In genomic region chr2:24762446-24762960, GRCm38 (mm10) we compare ENCODE assay signal across 8 mouse cellular contexts. TPM values are rescaled to one million over a fixed set of nuclear protein-coding genes. Genes with fewer than 3 reads are reported as not detected.
DNase-seq lines count a peak whose midpoint lies in the region; ATAC-seq lines count a peak whose summit lies in the region.

No protein-coding gene starts in this region.

- H3K36me3 ChIP-seq in liver, embryonic 11.5 days (ENCODE audit: control insufficient read depth, insufficient read depth, low read length): no peaks in the 10 kb centered on the region
- 0 out of 2 replicates have a peak, but pooled peaks cover 9% of the 10 kb centered on the region for H3K36me3 ChIP-seq in neural tube, embryonic 15.5 days

- DNase-seq in liver, embryonic 11.5 days (ENCODE audit: low spot score): peak; percentile 36
- no peak for DNase-seq in liver
- DNase-seq in cerebellum, postnatal 10 days: peak; percentile 85 to 86
- peak; percentile 21 to 45 for DNase-seq in frontal cortex, postnatal 25 days (ENCODE audit: low spot score in 2 of 2)
- peak; percentile 72 to 78 for DNase-seq in left cerebral cortex, postnatal 36 days (ENCODE audit: low spot score in 2 of 2)
- DNase-seq in natural killer cell, adult 2 months (ENCODE audit: low spot score in 2 of 2): no peak
- no peak for DNase-seq in urinary bladder, postnatal 25 days (ENCODE audit: low spot score)

- 2% methylated on average over 51 of the region's 52 CpGs for WGBS in liver, embryonic 11.5 days
- WGBS in neural tube, embryonic 15.5 days: 1% methylated on average over 52 of the region's 52 CpGs

- peak overlapping the region; percentile 57 for H3K4me3 ChIP-seq in liver, embryonic 11.5 days (ENCODE audit: low read depth, low read length)
- peak overlapping the region; percentile 87 for H3K4me3 ChIP-seq in neural tube, embryonic 15.5 days (replicated peaks)

- intact Hi-C loops in left cerebral cortex, postnatal 36 days (cut with DNase I): loop anchor here (5.0 kb wide), 1 partner anchor 85 kb away; no protein-coding TSS in a partner anchor

- peak; percentile 49 for ATAC-seq in liver, embryonic 11.5 days (replicated peaks; ENCODE audit: low FRiP score)
- peak; percentile 82 for ATAC-seq in neural tube, embryonic 15.5 days (ENCODE audit: low FRiP score)

- H3K27ac ChIP-seq in liver, embryonic 11.5 days (ENCODE audit: low read depth, low read length): no peak overlapping the region
- H3K27ac ChIP-seq in neural tube, embryonic 15.5 days (replicated peaks): peak overlapping the region; percentile 85

- H3K4me2 ChIP-seq in liver, embryonic 11.5 days: peak overlapping the region; percentile 90
- peak overlapping the region; percentile 91 for H3K4me2 ChIP-seq in neural tube, embryonic 15.5 days

- no peaks in the 10 kb centered on the region for H3K9me3 ChIP-seq in liver, embryonic 11.5 days (ENCODE audit: control insufficient read depth, low read length)
- no peaks in the 10 kb centered on the region for H3K9me3 ChIP-seq in neural tube, embryonic 15.5 days (replicated peaks)

- no peak overlapping the region for H3K9ac ChIP-seq in liver, embryonic 11.5 days (ENCODE audit: low read depth, low read length)
- H3K9ac ChIP-seq in neural tube, embryonic 15.5 days (replicated peaks): peak overlapping the region; percentile 86

- peaks cover 11% of the 10 kb centered on the region for H3K4me1 ChIP-seq in liver, embryonic 11.5 days (replicated peaks; ENCODE audit: control insufficient read depth, insufficient read depth, low read length)
- peaks cover 52% of the 10 kb centered on the region for H3K4me1 ChIP-seq in neural tube, embryonic 15.5 days

- peaks cover 30% of the 10 kb centered on the region for H3K27me3 ChIP-seq in liver, embryonic 11.5 days (replicated peaks; ENCODE audit: control insufficient read depth, insufficient read depth, low read length)
- no peaks in the 10 kb centered on the region; the same call in 1 of the 2 replicates for H3K27me3 ChIP-seq in neural tube, embryonic 15.5 days (replicated peaks)

RNA-seq across cellular contexts. Expression of gene Cacna1b, which starts 0.4 kb away (rescaled TPM):
- 0.23 and 0.26 TPM in 2 replicates for polyA plus RNA-seq in liver, embryonic 11.5 days (2014; fragmentation: Nextera tagmentation; extraction: Ambion mirVana)
- 10 to 100 TPM; 85.5 to 96.2 TPM for total RNA-seq in left cerebral cortex, postnatal 36 days (2021)
- polyA plus RNA-seq in neural tube, embryonic 15.5 days (2015; fragmentation: Nextera tagmentation; extraction: Ambion mirVana): 13.9 and 16.0 TPM in 2 replicates

Comparison
In these comparisons a context has a peak if more than half of its experiments do, and no peak if none do; other contexts are left out.
1. DNase-seq: peak in liver, embryonic 11.5 days (single experiment), cerebellum, postnatal 10 days (2 of 2), frontal cortex, postnatal 25 days (2 of 2) and left cerebral cortex, postnatal 36 days (2 of 2); none in liver (single experiment), natural killer cell, adult 2 months (0 of 2) and urinary bladder, postnatal 25 days (single experiment).
2. RNA of gene Cacna1b, which starts 0.4 kb away (polyA plus RNA-seq): 13.9 to 16.0 TPM in neural tube, embryonic 15.5 days; 0.23 to 0.26 TPM in liver, embryonic 11.5 days; every median in the first group is over 10 times any median in the second.